Mouse (Mus musculus) thymus, postnatal 25 days (tissue): ENCODE results near the gene Olfr1086.
"Not testable (repeated sequence)": the region's sequence is repeated elsewhere in the genome, so short reads cannot be mapped to it uniquely, and the experiment has no call there.

Source experiments
- DNase-seq: peaks from one replicate; pipeline ENCODE4 v3.0.0; 2022

The Olfr1086 gene

DNA sequence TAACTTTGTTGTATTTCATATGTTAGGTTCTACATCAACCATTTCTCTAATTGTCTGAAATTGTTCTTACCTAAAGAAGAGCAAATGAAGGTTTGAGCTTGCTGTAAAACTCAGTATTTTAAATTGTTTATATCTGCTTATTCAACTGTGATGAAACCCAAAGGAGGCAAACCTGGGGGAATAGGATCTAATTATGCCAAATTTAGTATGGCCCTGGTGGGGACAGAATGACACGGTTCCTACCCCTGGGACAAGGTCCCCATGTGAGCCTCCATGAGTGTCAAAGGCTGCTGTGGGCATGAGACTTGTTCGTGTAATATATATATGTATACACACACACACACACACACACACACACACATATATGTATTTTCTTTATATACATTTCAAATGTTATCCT lies at the start of gene Olfr1086:
Gene Olfr1086 (minus strand): TSS at position 101 of the 400 bp plus-strand sequence.
- no peak for DNase-seq

- no peak for DNase-seq
These were observed 18.4 kb upstream of the Olfr1086 start, which contains the start of gene Olfr1087 for GRCm38 (mm10) chr2:86698295-86698694. Gene Olfr1087 (minus strand): TSS chr2:86698395.

DNA sequence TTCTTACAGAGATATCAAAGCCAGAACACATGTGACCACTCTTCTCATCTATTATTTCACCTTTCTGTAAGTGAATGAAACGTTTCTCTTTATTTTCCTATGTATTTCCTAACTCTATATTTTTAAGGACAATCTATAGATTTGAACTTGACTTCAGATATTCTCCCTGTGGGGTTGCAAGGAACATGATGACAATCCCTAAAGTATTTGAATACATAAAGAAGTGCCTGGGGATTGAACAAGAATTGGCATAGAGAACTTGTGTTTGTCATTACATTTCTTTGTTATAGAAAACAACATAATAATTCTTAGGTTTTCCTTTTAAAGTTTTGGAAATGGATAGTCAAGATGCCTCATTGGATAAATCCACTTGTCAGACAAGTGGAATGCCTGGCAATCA lies 18.0 kb downstream of the Olfr1086 start, which contains the start of gene Olfr1085:
Gene Olfr1085 (minus strand): TSS at position 101 of the 400 bp plus-strand sequence.
- no peak for DNase-seq

GRCm38 (mm10) chr2:86639625-86640024 lies 40.3 kb downstream of the Olfr1086 start, which contains the start of gene Olfr1084:
Gene Olfr1084 (minus strand): TSS chr2:86639725.
- not testable (repeated sequence) for DNase-seq
